Mouse (Mus musculus) myocyte (in vitro differentiated cells): ENCODE results near the gene Adgra1. TPM values are rescaled to one million over a fixed set of nuclear protein-coding genes. Genes with fewer than 3 reads are reported as not detected.

Source experiments
- H3K27me3 ChIP-seq: one replicate; pipeline ENCODE4 v1.6.1; 2011; ENCODE audit not compliant: control insufficient read depth, insufficient read depth, insufficient read length
- H3K36me3 ChIP-seq: one replicate; pipeline ENCODE4 v1.6.1; 2011; ENCODE audit not compliant: control insufficient read depth, insufficient read depth
- H3K4me2 ChIP-seq: one replicate; pipeline ENCODE4 v1.6.1; 2011; ENCODE audit warnings: low read depth, control low read depth
- H3K4me3 ChIP-seq: one replicate; pipeline ENCODE4 v1.5.1; 2011; ENCODE audit warnings: mild to moderate bottlenecking, control low read depth, moderate library complexity
- H3K79me2 ChIP-seq: one replicate; pipeline ENCODE4 v1.6.1; 2011; ENCODE audit not compliant: control insufficient read depth, insufficient read depth
- H3ac ChIP-seq: one replicate; pipeline ENCODE4 v1.6.1; 2011; ENCODE audit not compliant: control insufficient read depth, insufficient read length
- CEBPB ChIP-seq: IDR thresholded peaks from 2 replicates; pipeline ENCODE4 v1.6.1; 2011; ENCODE audit warnings: mild to moderate bottlenecking, moderate library complexity; ENCODE audit not compliant: poor library complexity, insufficient read depth, severe bottlenecking
- E2F4 ChIP-seq: IDR thresholded peaks from one replicate; pipeline ENCODE4 v1.6.1; 2011; ENCODE audit warnings: mild to moderate bottlenecking, control low read depth, moderate library complexity; ENCODE audit not compliant: insufficient read depth
- MAX ChIP-seq: IDR thresholded peaks from one replicate; pipeline ENCODE4 v1.6.1; 2011; ENCODE audit warnings: low read depth, mild to moderate bottlenecking, control low read depth
- MYOD1 ChIP-seq, 3 experiments: IDR thresholded peaks; one replicate each; pipeline ENCODE4 v1.6.1; 2011; ENCODE audit warnings: control low read depth in 2 of 3, low read depth in 2 of 3, mild to moderate bottlenecking in 2 of 3, moderate library complexity in 1 of 3; ENCODE audit not compliant: insufficient read length in 2 of 3, control insufficient read depth in 1 of 3
- MYOG ChIP-seq, 3 experiments: IDR thresholded peaks; one replicate each; pipeline ENCODE4 v1.6.1; 2011; ENCODE audit warnings: control low read depth in 2 of 3, low read depth in 2 of 3, mild to moderate bottlenecking in 2 of 3; ENCODE audit not compliant: insufficient read length in 2 of 3, control insufficient read depth in 1 of 3, insufficient read depth in 1 of 3
- POLR2A ChIP-seq: IDR thresholded peaks from one replicate; pipeline ENCODE4 v1.6.1; 2011; ENCODE audit warnings: low read depth, mild to moderate bottlenecking, control low read depth, moderate library complexity; ENCODE audit not compliant: insufficient read length
- POLR2AphosphoS2 ChIP-seq: IDR thresholded peaks from one replicate; pipeline ENCODE4 v1.6.1; 2011; ENCODE audit warnings: low read depth, control low read depth; ENCODE audit not compliant: insufficient read length
- REST ChIP-seq: IDR thresholded peaks from one replicate; pipeline ENCODE4 v1.6.1; 2011; ENCODE audit warnings: mild to moderate bottlenecking, control low read depth, moderate library complexity; ENCODE audit not compliant: insufficient read depth, insufficient read length
- SRF ChIP-seq: IDR thresholded peaks from one replicate; pipeline ENCODE4 v1.6.1; 2011; ENCODE audit warnings: low read depth; ENCODE audit not compliant: control insufficient read depth, insufficient read length
- TCF12 ChIP-seq: IDR thresholded peaks from one replicate; pipeline ENCODE4 v1.6.1; 2011; ENCODE audit warnings: mild to moderate bottlenecking, control low read depth; ENCODE audit not compliant: poor library complexity, insufficient read depth, severe bottlenecking
- TCF3 ChIP-seq: IDR thresholded peaks from one replicate; pipeline ENCODE4 v1.6.1; 2011; ENCODE audit warnings: low read depth, control low read depth; ENCODE audit not compliant: insufficient read length
- USF1 ChIP-seq: IDR thresholded peaks from one replicate; pipeline ENCODE4 v1.6.1; 2011; ENCODE audit warnings: low read depth, mild to moderate bottlenecking, control low read depth, moderate library complexity
- polyA plus RNA-seq: library from polyadenylated mRNA; unstranded; fragments of >200 nt; fragmentation: generic; extraction: Trizol; gene quantifications from one replicate; pipeline ENCODE4 v1.2.1, GENCODE M21; 2012; ENCODE audit warnings: missing spikeins

The Adgra1 gene
- polyA plus RNA-seq, 1 experiment, result 0.14 TPM

- TF ChIP-seq TCF3 (no peak), POLR2AphosphoS2 (no peak), CEBPB (no peak), REST (no peak), E2F4 (no peak), TCF12 (no peak), USF1 (no peak), MYOD1 (IDR thresholded peaks at IDR 0.05; ENCODE audit: control insufficient read depth in 1 of 3, insufficient read length in 2 of 3, low read depth in 2 of 3) (no peak)
- Histone ChIP-seq H3K4me2 (no peak overlapping the region), H3ac (no peak overlapping the region), H3K4me3 (no peak overlapping the region), H3K36me3 (no peaks in the 10 kb centered on the region), H3K79me2 (no peaks in the 10 kb centered on the region), H3K27me3 (no peaks in the 10 kb centered on the region)
Observed at GRCm38 (mm10) chr7:139845101-139845500, 11.1 kb downstream of the Adgra1 start.

- Histone ChIP-seq H3K4me3 (no peak overlapping the region), H3K27me3 (no peaks in the 10 kb centered on the region), H3ac (no peak overlapping the region), H3K79me2 (no peaks in the 10 kb centered on the region), H3K4me2 (no peak overlapping the region), H3K36me3 (no peaks in the 10 kb centered on the region)
- no peak for TF ChIP-seq POLR2A
- TF ChIP-seq MYOG (IDR thresholded peaks at IDR 0.05; ENCODE audit: control insufficient read depth in 1 of 3, insufficient read depth in 1 of 3, insufficient read length in 2 of 3, low read depth in 2 of 3), result no peak
- TF ChIP-seq REST, result no peak
- TF ChIP-seq TCF12, result no peak
- no peak for TF ChIP-seq POLR2AphosphoS2
Observed at GRCm38 (mm10) chr7:139850152-139850551, 16.2 kb downstream of the Adgra1 start.

GRCm38 (mm10) chr7:139850677-139851076 is 16.7 kb downstream of the Adgra1 start:
- no peak overlapping the region for H3ac ChIP-seq
- no peak overlapping the region for H3K4me3 ChIP-seq
- no peak overlapping the region for H3K4me2 ChIP-seq
- TF ChIP-seq CEBPB, result no peak
- no peak for TF ChIP-seq MYOD1 (IDR thresholded peaks at IDR 0.05; ENCODE audit: control insufficient read depth in 1 of 3, insufficient read length in 2 of 3, low read depth in 2 of 3)
- TF ChIP-seq POLR2AphosphoS2, result no peak
- no peak for TF ChIP-seq REST
- TF ChIP-seq MAX, result no peak
- no peak for TF ChIP-seq USF1
- no peak for TF ChIP-seq TCF12
- no peak for TF ChIP-seq TCF3
- TF ChIP-seq MYOG (IDR thresholded peaks at IDR 0.05; ENCODE audit: control insufficient read depth in 1 of 3, insufficient read depth in 1 of 3, insufficient read length in 2 of 3, low read depth in 2 of 3), result no peak
- TF ChIP-seq SRF, result no peak
- TF ChIP-seq E2F4, result no peak
- no peak for TF ChIP-seq POLR2A
- H3K36me3 ChIP-seq, result no peaks in the 10 kb centered on the region
- H3K27me3 ChIP-seq, result no peaks in the 10 kb centered on the region
- H3K79me2 ChIP-seq, result no peaks in the 10 kb centered on the region

GRCm38 (mm10) chr7:139851098-139851497 is 17.1 kb downstream of the Adgra1 start:
- no peaks in the 10 kb centered on the region for H3K27me3 ChIP-seq
- no peaks in the 10 kb centered on the region for H3K79me2 ChIP-seq
- H3K4me3 ChIP-seq, result no peak overlapping the region
- no peak overlapping the region for H3ac ChIP-seq
- no peak overlapping the region for H3K4me2 ChIP-seq
- TF ChIP-seq MAX (no peak), MYOG (IDR thresholded peaks at IDR 0.05; ENCODE audit: control insufficient read depth in 1 of 3, insufficient read depth in 1 of 3, insufficient read length in 2 of 3, low read depth in 2 of 3) (no peak), POLR2A (no peak), USF1 (no peak), TCF3 (no peak), MYOD1 (IDR thresholded peaks at IDR 0.05; ENCODE audit: control insufficient read depth in 1 of 3, insufficient read length in 2 of 3, low read depth in 2 of 3) (no peak), TCF12 (no peak), E2F4 (no peak), POLR2AphosphoS2 (no peak), SRF (no peak), CEBPB (no peak), REST (no peak)
- H3K36me3 ChIP-seq, result no peaks in the 10 kb centered on the region

- Histone ChIP-seq H3K4me3 (no peak overlapping the region), H3ac (no peak overlapping the region), H3K27me3 (peaks cover 10% of the 10 kb centered on the region), H3K79me2 (no peaks in the 10 kb centered on the region), H3K4me2 (no peak overlapping the region), H3K36me3 (no peaks in the 10 kb centered on the region)
- TF ChIP-seq TCF12 (no peak), E2F4 (no peak), USF1 (no peak), TCF3 (no peak), REST (no peak), POLR2A (no peak), MAX (no peak), POLR2AphosphoS2 (no peak), SRF (no peak), MYOG (IDR thresholded peaks at IDR 0.05; ENCODE audit: control insufficient read depth in 1 of 3, insufficient read depth in 1 of 3, insufficient read length in 2 of 3, low read depth in 2 of 3) (no peak), MYOD1 (IDR thresholded peaks at IDR 0.05; ENCODE audit: control insufficient read depth in 1 of 3, insufficient read length in 2 of 3, low read depth in 2 of 3) (no peak), CEBPB (no peak)
Observed at GRCm38 (mm10) chr7:139855261-139855660, 21.3 kb downstream of the Adgra1 start.
